Mouse (Mus musculus) intestine, embryonic 16.5 days (tissue): ENCODE data around the gene Duox2. TPM values are rescaled to one million over a fixed set of nuclear protein-coding genes. Genes with fewer than 3 reads are reported as not detected.

Source experiments
- ATAC-seq: fragments of 200-750 bp; cut with Nextera tagmentation; 2 replicates; pipeline ENCODE4 v1.8.0; 2017; ENCODE audit warnings: moderate TSS enrichment, moderate library complexity
- H3K27ac ChIP-seq: fragments of 300-500 bp; sonication (generic); 2 replicates; pipeline ENCODE4 v1.5.1; 2014; ENCODE audit warnings: mild to moderate bottlenecking, low read length
- H3K27me3 ChIP-seq: fragments of 300-500 bp; sonication (generic); replicated peaks from 2 replicates; pipeline ENCODE4 v1.6.1; 2014; ENCODE audit warnings: low read length, control low read depth, mixed read lengths; ENCODE audit not compliant: control insufficient read depth, insufficient read depth
- H3K36me3 ChIP-seq: fragments of 300-500 bp; sonication (generic); 2 replicates; pipeline ENCODE4 v1.6.1; 2014; ENCODE audit warnings: low read length, control low read depth; ENCODE audit not compliant: control insufficient read depth, insufficient read depth
- H3K4me1 ChIP-seq: fragments of 300-500 bp; sonication (generic); 2 replicates; pipeline ENCODE4 v1.6.1; 2014; ENCODE audit warnings: low read length, control low read depth, mixed read lengths; ENCODE audit not compliant: control insufficient read depth, insufficient read depth
- H3K4me2 ChIP-seq: fragments of 300-500 bp; sonication (generic); 2 replicates; pipeline ENCODE4 v1.6.1; 2014; ENCODE audit warnings: low read depth, low read length, control low read depth
- H3K4me3 ChIP-seq: fragments of 300-500 bp; sonication (generic); 2 replicates; pipeline ENCODE4 v1.5.1; 2014; ENCODE audit warnings: mild to moderate bottlenecking, low read length
- H3K9ac ChIP-seq: fragments of 300-500 bp; sonication (generic); 2 replicates; pipeline ENCODE4 v1.6.1; 2014; ENCODE audit warnings: low read depth, low read length
- H3K9me3 ChIP-seq: fragments of 300-500 bp; sonication (generic); 2 replicates; pipeline ENCODE4 v1.6.1; 2016; ENCODE audit warnings: low read length, control low read depth; ENCODE audit not compliant: control insufficient read depth
- WGBS: fragments of 180-500 bp; shearing (Covaris S2); extraction: QIAGEN DNeasy Blood & Tissue Kit; methylation state at CpG from one replicate; pipeline ENCODE4 v1.1.7; 2014; 5-methylcytosine and 5-hydroxymethylcytosine counted together
- polyA plus RNA-seq: library from polyadenylated mRNA; unstranded; fragments of >200 nt; fragmentation: Nextera tagmentation; extraction: Ambion mirVana; gene quantifications from 2 replicates; pipeline ENCODE4 v1.2.1, GENCODE M21; 2015

The Duox2 gene
- polyA plus RNA-seq, 1 experiment from 2014 or later, result 0.06 TPM

- Histone ChIP-seq H3K4me2 (no peak overlapping the region), H3K27me3 (no peaks in the 10 kb centered on the region), H3K4me1 (no peaks in the 10 kb centered on the region), H3K9ac (no peak overlapping the region), H3K4me3 (no peak overlapping the region), H3K36me3 (no peaks in the 10 kb centered on the region), H3K27ac (no peak overlapping the region), H3K9me3 (no peaks in the 10 kb centered on the region)
- WGBS, result 75% methylated on average over 3 of the region's 3 CpGs
- ATAC-seq, result no peak
Observed at GRCm38 (mm10) chr2:122324586-122324985, 26.3 kb upstream of the Duox2 start.

- H3K4me3 ChIP-seq, result no peak overlapping the region
- no peaks in the 10 kb centered on the region for H3K9me3 ChIP-seq
- no peaks in the 10 kb centered on the region for H3K27me3 ChIP-seq
- 58% methylated on average over 3 of the region's 3 CpGs for WGBS
- H3K9ac ChIP-seq, result no peak overlapping the region
- H3K4me1 ChIP-seq, result no peaks in the 10 kb centered on the region
- H3K4me2 ChIP-seq, result no peak overlapping the region
- H3K36me3 ChIP-seq, result no peaks in the 10 kb centered on the region
- no peak overlapping the region for H3K27ac ChIP-seq
- no peak for ATAC-seq
Observed at GRCm38 (mm10) chr2:122323960-122324359, 25.7 kb upstream of the Duox2 start.

GRCm38 (mm10) chr2:122317384-122317783 is 19.1 kb upstream of the Duox2 start:
- H3K9ac ChIP-seq, result no peak overlapping the region
- WGBS, result 65% methylated on average over 4 of the region's 4 CpGs
- peaks cover 9% of the 10 kb centered on the region; the same call in 1 of the 2 replicates for H3K4me1 ChIP-seq
- H3K4me2 ChIP-seq, result no peak overlapping the region
- H3K9me3 ChIP-seq, result no peaks in the 10 kb centered on the region
- ATAC-seq, result no peak
- H3K27me3 ChIP-seq, result peaks cover 22% of the 10 kb centered on the region
- no peak overlapping the region for H3K4me3 ChIP-seq
- no peak overlapping the region for H3K27ac ChIP-seq
- no peaks in the 10 kb centered on the region for H3K36me3 ChIP-seq

- no peak within 1 kb of the TSS for H3K27ac ChIP-seq
- no peak for ATAC-seq
- 86% methylated on average over 7 of the region's 7 CpGs for WGBS
- no peak within 1 kb of the TSS for H3K9ac ChIP-seq
- no peak within 1 kb of the TSS for H3K4me2 ChIP-seq
- peaks cover 9% of the 10 kb centered on the region; the same call in 1 of the 2 replicates for H3K4me1 ChIP-seq
- H3K4me3 ChIP-seq, result no peak within 1 kb of the TSS
- no peaks in the 10 kb centered on the region for H3K36me3 ChIP-seq
- H3K27me3 ChIP-seq, result peaks cover 22% of the 10 kb centered on the region
- H3K9me3 ChIP-seq, result no peaks in the 10 kb centered on the region
Observed at GRCm38 (mm10) chr2:122315372-122315771, 17.1 kb upstream of the Duox2 start, which contains the start of gene Duox1. Gene Duox1 (plus strand): TSS chr2:122315672.

- Histone ChIP-seq H3K4me3 (peak within 1 kb of the TSS; percentile 41), H3K36me3 (no peaks in the 10 kb centered on the region), H3K27me3 (peaks cover 27% of the 10 kb centered on the region), H3K27ac (no peak within 1 kb of the TSS), H3K4me1 (peaks cover 9% of the 10 kb centered on the region; the same call in 1 of the 2 replicates), H3K9me3 (no peaks in the 10 kb centered on the region), H3K9ac (0 out of 2 replicates have a peak within 1 kb of the TSS, but pooled peaks have one; percentile 32), H3K4me2 (peak within 1 kb of the TSS; percentile 57)
- 4% methylated on average over 24 of the region's 24 CpGs for WGBS
- ATAC-seq, result peak; percentile 38; the same call in 1 of the 2 replicates
Observed at GRCm38 (mm10) chr2:122313536-122313935, 15.3 kb upstream of the Duox2 start, which contains the start of gene Duoxa1. Gene Duoxa1 (minus strand): TSS chr2:122313730.

GRCm38 (mm10) chr2:122312722-122313417 is 14.6 kb upstream of the Duox2 start:
- Histone ChIP-seq H3K4me2 (peak overlapping the region; percentile 57), H3K9ac (0 out of 2 replicates have a peak overlapping the region, but pooled peaks have one; percentile 32), H3K27ac (no peak overlapping the region), H3K9me3 (no peaks in the 10 kb centered on the region), H3K36me3 (no peaks in the 10 kb centered on the region), H3K4me3 (peak overlapping the region; percentile 41), H3K27me3 (peaks cover 29% of the 10 kb centered on the region), H3K4me1 (peaks cover 9% of the 10 kb centered on the region; the same call in 1 of the 2 replicates)
- 2% methylated on average over 27 of the region's 27 CpGs for WGBS
- peak; percentile 53 for ATAC-seq

GRCm38 (mm10) chr2:122311561-122311960 is 13.3 kb upstream of the Duox2 start:
- H3K27ac ChIP-seq, result no peak overlapping the region
- H3K4me3 ChIP-seq, result no peak overlapping the region
- H3K4me2 ChIP-seq, result no peak overlapping the region
- peaks cover 9% of the 10 kb centered on the region; the same call in 1 of the 2 replicates for H3K4me1 ChIP-seq
- H3K36me3 ChIP-seq, result no peaks in the 10 kb centered on the region
- no peaks in the 10 kb centered on the region for H3K9me3 ChIP-seq
- H3K9ac ChIP-seq, result no peak overlapping the region
- peaks cover 29% of the 10 kb centered on the region for H3K27me3 ChIP-seq
- WGBS, result 56% methylated on average over 2 of the region's 2 CpGs
- ATAC-seq, result no peak

- Histone ChIP-seq H3K27me3 (peaks cover 29% of the 10 kb centered on the region), H3K36me3 (no peaks in the 10 kb centered on the region), H3K27ac (no peak overlapping the region), H3K9ac (no peak overlapping the region), H3K4me3 (no peak overlapping the region), H3K9me3 (no peaks in the 10 kb centered on the region), H3K4me1 (peaks cover 9% of the 10 kb centered on the region; the same call in 1 of the 2 replicates), H3K4me2 (no peak overlapping the region)
- ATAC-seq, result no peak
- WGBS, result 37% methylated on average over 3 of the region's 3 CpGs
Observed at GRCm38 (mm10) chr2:122309647-122310046, 11.4 kb upstream of the Duox2 start.

- Histone ChIP-seq H3K9ac (no peak overlapping the region), H3K27ac (no peak overlapping the region), H3K27me3 (peaks cover 25% of the 10 kb centered on the region), H3K4me3 (no peak overlapping the region), H3K9me3 (no peaks in the 10 kb centered on the region), H3K4me1 (peaks cover 9% of the 10 kb centered on the region), H3K4me2 (no peak overlapping the region), H3K36me3 (no peaks in the 10 kb centered on the region)
- 46% methylated on average over 4 of the region's 4 CpGs for WGBS
- ATAC-seq, result no peak
Observed at GRCm38 (mm10) chr2:122306184-122306583, 7.9 kb upstream of the Duox2 start.
